ENCODE assay signal across 14 mouse cellular contexts in the genomic region with DNA sequence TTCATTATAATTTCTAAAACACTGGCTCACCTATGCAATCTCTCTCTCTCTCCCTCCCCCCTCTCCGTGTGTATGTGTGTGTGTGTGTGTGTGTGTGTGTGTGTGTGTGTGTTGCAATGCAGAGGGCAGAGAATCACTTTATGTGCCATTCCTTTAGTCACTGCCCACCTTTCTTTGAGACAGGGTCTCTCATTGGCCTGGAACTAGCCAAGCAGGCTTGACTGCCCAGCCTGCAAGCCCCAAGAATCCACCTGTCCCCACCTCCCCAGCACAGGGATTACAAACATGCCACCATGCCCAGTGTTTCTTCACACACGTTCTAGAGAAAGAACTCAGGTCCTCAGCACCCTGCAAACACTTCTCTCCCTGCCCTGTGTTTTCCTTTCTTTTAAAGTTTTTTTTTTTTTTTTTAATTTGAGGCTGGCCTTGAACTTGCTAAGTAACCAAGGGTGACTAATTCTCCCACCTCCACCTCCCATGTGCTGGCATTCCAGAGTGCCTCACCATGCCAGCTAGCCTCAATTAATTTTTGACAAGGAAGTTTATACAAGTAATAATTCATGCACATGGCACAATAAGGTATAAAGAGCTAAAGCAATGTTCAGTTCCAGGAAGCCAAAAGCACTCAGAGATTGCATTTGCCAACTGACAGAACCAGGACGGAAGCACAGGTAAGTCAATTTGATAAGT. TPM values are rescaled to one million over a fixed set of nuclear protein-coding genes. Genes with fewer than 3 reads are reported as not detected.
DNase-seq lines count a peak whose midpoint lies in the region; ATAC-seq and TF ChIP-seq lines count a peak whose summit lies in the region.
"Had no signal": no experiment of that assay in that cellular context is flagged by ENCODE, and none has a peak within 500 bp of the region (broad histone marks: within the 10 kb centered on the region; RNA-seq: fewer than 3 reads in every experiment).

No protein-coding gene starts in this region.

- H3K27me3 ChIP-seq in kidney, postnatal 0 days (ENCODE audit: insufficient read depth, low read length): no peaks in the 10 kb centered on the region
- no peaks in the 10 kb centered on the region for H3K27me3 ChIP-seq in intestine, embryonic 14.5 days (replicated peaks; ENCODE audit: control insufficient read depth, insufficient read depth, low read length)
- no peaks in the 10 kb centered on the region for H3K27me3 ChIP-seq in lung, embryonic 14.5 days (ENCODE audit: insufficient read depth, low read length)
- no peaks in the 10 kb centered on the region for H3K27me3 ChIP-seq in stomach, embryonic 15.5 days (replicated peaks)
- H3K27me3 ChIP-seq: hindbrain, embryonic 15.5 days had no signal

- intact Hi-C loops in heart, postnatal 10 days (cut with DNase I): no loop called here

- H3K4me3 ChIP-seq in kidney, postnatal 0 days (replicated peaks; ENCODE audit: low read depth, low read length): no peak overlapping the region
- no peak overlapping the region for H3K4me3 ChIP-seq in intestine, embryonic 14.5 days (ENCODE audit: low read depth, low read length)
- H3K4me3 ChIP-seq in lung, embryonic 14.5 days (ENCODE audit: low read depth, low read length): no peak overlapping the region
- H3K4me3 ChIP-seq in stomach, embryonic 15.5 days (replicated peaks): no peak overlapping the region
- H3K4me3 ChIP-seq: hindbrain, embryonic 15.5 days had no signal

- 43% methylated on average over 3 of the region's 3 CpGs for WGBS in kidney, postnatal 0 days
- whole genome bisulfite sequencing in intestine, embryonic 14.5 days: 57% methylated on average over 3 of the region's 3 CpGs
- WGBS in lung, embryonic 14.5 days: 54% methylated on average over 3 of the region's 3 CpGs
- WGBS in stomach, embryonic 15.5 days: 39% methylated on average over 2 of the region's 3 CpGs

- H3K36me3 ChIP-seq in kidney, postnatal 0 days (ENCODE audit: insufficient read depth, low read length): peaks cover 8% of the 10 kb centered on the region; the same call in 1 of the 2 replicates
- peaks cover 15% of the 10 kb centered on the region for H3K36me3 ChIP-seq in intestine, embryonic 14.5 days (ENCODE audit: control insufficient read depth, insufficient read depth, low read length)
- H3K36me3 ChIP-seq in lung, embryonic 14.5 days (ENCODE audit: insufficient read depth): peaks cover 13% of the 10 kb centered on the region
- peaks cover 6% of the 10 kb centered on the region; the same call in 1 of the 2 replicates for H3K36me3 ChIP-seq in stomach, embryonic 15.5 days

- peak overlapping the region; percentile 50; the same call in 1 of the 2 replicates for H3K27ac ChIP-seq in kidney, postnatal 0 days
- H3K27ac ChIP-seq in intestine, embryonic 14.5 days (ENCODE audit: low read depth): 0 out of 2 replicates have a peak overlapping the region, but pooled peaks have one; percentile 7
- 0 out of 2 replicates have a peak overlapping the region, but pooled peaks have one; percentile 59 for H3K27ac ChIP-seq in lung, embryonic 14.5 days (ENCODE audit: low read depth)
- peak overlapping the region; percentile 17; the same call in 1 of the 2 replicates for H3K27ac ChIP-seq in stomach, embryonic 15.5 days
- H3K27ac ChIP-seq: hindbrain, embryonic 15.5 days had no signal

- H3K9me3 ChIP-seq in kidney, postnatal 0 days (replicated peaks; ENCODE audit: low read length): no peaks in the 10 kb centered on the region
- H3K9me3 ChIP-seq in intestine, embryonic 14.5 days (ENCODE audit: control insufficient read depth, low read length): no peaks in the 10 kb centered on the region
- H3K9me3 ChIP-seq in lung, embryonic 14.5 days (ENCODE audit: low read depth, low read length): no peaks in the 10 kb centered on the region
- H3K9me3 ChIP-seq in stomach, embryonic 15.5 days: no peaks in the 10 kb centered on the region
- H3K9me3 ChIP-seq: hindbrain, embryonic 15.5 days had no signal

- no peak overlapping the region; the same call in 1 of the 2 replicates for H3K4me2 ChIP-seq in kidney, postnatal 0 days (ENCODE audit: low read length)
- H3K4me2 ChIP-seq in intestine, embryonic 14.5 days (ENCODE audit: low read length): peak overlapping the region; percentile 27; the same call in 1 of the 2 replicates
- peak overlapping the region; percentile 43; the same call in 1 of the 2 replicates for H3K4me2 ChIP-seq in lung, embryonic 14.5 days
- H3K4me2 ChIP-seq in stomach, embryonic 15.5 days: peak overlapping the region; percentile 23; the same call in 1 of the 2 replicates
- H3K4me2 ChIP-seq: hindbrain, embryonic 15.5 days had no signal

- no peak for DNase-seq in kidney, postnatal 0 days (ENCODE audit: low spot score)
- DNase-seq in kidney, adult 8-10 months: no peak
- no peak for DNase-seq in intestine, embryonic 14.5 days (ENCODE audit: low spot score)
- DNase-seq in lung, embryonic 14.5 days: peak; percentile 32
- DNase-seq in heart, postnatal 10 days: no peak
- DNase-seq in adrenal gland, postnatal 4 days (ENCODE audit: low spot score in 2 of 2): no peak
- DNase-seq: adrenal gland, postnatal 10 days; cerebellum, postnatal 10 days; forebrain, postnatal 0 days; gastrocnemius, postnatal 10 days; kidney, postnatal 10 days; midbrain, embryonic 14.5 days had no signal

- ATAC-seq in kidney, postnatal 0 days (replicated peaks; ENCODE audit: low FRiP score, low read depth): no peak
- ATAC-seq in intestine, embryonic 14.5 days (replicated peaks; ENCODE audit: low FRiP score, low TSS enrichment, low read depth): no peak
- no peak for ATAC-seq in lung, embryonic 14.5 days (ENCODE audit: insufficient read depth)
- ATAC-seq in stomach, embryonic 15.5 days (ENCODE audit: insufficient read depth, low FRiP score, low read depth): no peak
- ATAC-seq: forebrain, postnatal 0 days had no signal

- H3K4me1 ChIP-seq in kidney, postnatal 0 days (replicated peaks; ENCODE audit: insufficient read depth, low read length): peaks cover 7% of the 10 kb centered on the region
- 0 out of 2 replicates have a peak, but pooled peaks cover 10% of the 10 kb centered on the region for H3K4me1 ChIP-seq in intestine, embryonic 14.5 days (replicated peaks; ENCODE audit: control insufficient read depth, insufficient read depth, low read length)
- H3K4me1 ChIP-seq in lung, embryonic 14.5 days (ENCODE audit: insufficient read depth): 0 out of 2 replicates have a peak, but pooled peaks cover 3% of the 10 kb centered on the region
- H3K4me1 ChIP-seq in stomach, embryonic 15.5 days: peaks cover 10% of the 10 kb centered on the region
- H3K4me1 ChIP-seq: hindbrain, embryonic 15.5 days had no signal

- no peak for TF ChIP-seq CTCF in kidney, postnatal 0 days (IDR thresholded peaks at IDR 0.05; ENCODE audit: low read depth)
- no peak for TF ChIP-seq CTCF in lung, embryonic 14.5 days (IDR thresholded peaks at IDR 0.05; ENCODE audit: low read depth)

- H3K9ac ChIP-seq in kidney, postnatal 0 days (ENCODE audit: low read depth, low read length): no peak overlapping the region
- no peak overlapping the region for H3K9ac ChIP-seq in intestine, embryonic 14.5 days (ENCODE audit: low read length)
- no peak overlapping the region for H3K9ac ChIP-seq in lung, embryonic 14.5 days
- no peak overlapping the region for H3K9ac ChIP-seq in stomach, embryonic 15.5 days
- H3K9ac ChIP-seq: forebrain, postnatal 0 days; hindbrain, embryonic 15.5 days had no signal

RNA-seq across cellular contexts. Expression of gene Il34, which starts 0.8 kb away (rescaled TPM):
- 5.2 and 7.5 TPM in 2 replicates for polyA plus RNA-seq in kidney, postnatal 0 days (2015; fragmentation: Nextera tagmentation; extraction: Ambion mirVana)
- polyA plus RNA-seq in intestine, embryonic 14.5 days (2014; fragmentation: Nextera tagmentation; extraction: Ambion mirVana): 1.2 and 1.5 TPM in 2 replicates
- 1.6 and 2.4 TPM in 2 replicates for polyA plus RNA-seq in lung, embryonic 14.5 days (2014; fragmentation: Nextera tagmentation; extraction: Ambion mirVana)
- 3.2 and 3.4 TPM in 2 replicates for polyA plus RNA-seq in stomach, embryonic 15.5 days (2015; fragmentation: Nextera tagmentation; extraction: Ambion mirVana)
- 1 to 10 TPM; 5.1 to 8.1 TPM for total RNA-seq in heart, postnatal 10 days (2021)
- total RNA-seq in adrenal gland, postnatal 4 days (2021): 1 to 10 TPM; 5.6 to 9.2 TPM

RNA-seq across cellular contexts. Expression of gene Cog4, which starts 41.4 kb away (rescaled TPM):
- polyA plus RNA-seq in kidney, postnatal 0 days (2015; fragmentation: Nextera tagmentation; extraction: Ambion mirVana): 47.2 and 57.3 TPM in 2 replicates
- polyA plus RNA-seq in intestine, embryonic 14.5 days (2014; fragmentation: Nextera tagmentation; extraction: Ambion mirVana): 66.0 and 72.3 TPM in 2 replicates
- polyA plus RNA-seq in lung, embryonic 14.5 days (2014; fragmentation: Nextera tagmentation; extraction: Ambion mirVana): 70.9 and 71.0 TPM in 2 replicates
- 65.0 and 73.1 TPM in 2 replicates for polyA plus RNA-seq in stomach, embryonic 15.5 days (2015; fragmentation: Nextera tagmentation; extraction: Ambion mirVana)
- total RNA-seq in heart, postnatal 10 days (2021): 10 to 100 TPM; 53.0 to 60.8 TPM
- 10 to 100 TPM; 59.7 to 64.1 TPM for total RNA-seq in adrenal gland, postnatal 4 days (2021)

RNA-seq across cellular contexts. Expression of gene Sf3b3, which starts 41.6 kb away (rescaled TPM):
- 80.1 and 89.4 TPM in 2 replicates for polyA plus RNA-seq in kidney, postnatal 0 days (2015; fragmentation: Nextera tagmentation; extraction: Ambion mirVana)
- polyA plus RNA-seq in intestine, embryonic 14.5 days (2014; fragmentation: Nextera tagmentation; extraction: Ambion mirVana): 149 and 176 TPM in 2 replicates
- polyA plus RNA-seq in lung, embryonic 14.5 days (2014; fragmentation: Nextera tagmentation; extraction: Ambion mirVana): 168 and 174 TPM in 2 replicates
- 122 and 127 TPM in 2 replicates for polyA plus RNA-seq in stomach, embryonic 15.5 days (2015; fragmentation: Nextera tagmentation; extraction: Ambion mirVana)
- total RNA-seq in heart, postnatal 10 days (2021): 10 to 100 TPM; 52.2 to 57.0 TPM
- total RNA-seq in adrenal gland, postnatal 4 days (2021): 100 to 1,000 TPM in 1 of 2 experiments, 10 to 100 TPM in 1; 93.3 to 108 TPM

Comparison
In these comparisons a context has a peak if more than half of its experiments do, and no peak if none do; other contexts are left out.
1. H3K27ac ChIP-seq: peak in every context shown above with its lines; median percentile 59 in lung, embryonic 14.5 days; 50 in kidney, postnatal 0 days; 17 in stomach, embryonic 15.5 days; 7 in intestine, embryonic 14.5 days.